Mouse (Mus musculus): ENCODE results near the gene Ccdc33. TPM values are rescaled to one million over a fixed set of nuclear protein-coding genes. Genes with fewer than 3 reads are reported as not detected.

Ccdc33 gene
- total RNA-seq, 2 experiments from 2014 or later: not detected

DNA sequence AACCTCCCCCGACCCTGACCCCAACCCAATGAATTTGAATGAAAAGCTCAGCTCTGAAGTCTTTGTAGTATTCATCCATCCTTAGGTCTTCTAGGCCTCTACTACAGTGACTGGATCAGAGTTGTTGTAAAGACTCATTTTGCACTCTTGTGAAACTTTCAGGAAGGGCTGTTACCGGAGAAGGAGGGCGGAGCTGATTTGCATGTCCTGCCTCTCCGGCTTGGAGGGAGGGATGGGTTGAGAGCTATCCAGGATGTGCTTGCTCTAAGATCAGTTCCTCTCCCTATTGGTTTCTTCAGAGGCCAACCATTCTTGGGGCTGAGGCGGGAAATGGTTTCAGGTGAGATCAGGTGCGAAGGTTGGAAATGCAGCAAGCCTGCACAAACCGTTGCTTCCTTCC is 107.6 kb downstream of the Ccdc33 start:
- no peak for DNase-seq

- DNase-seq: no peak
These were observed 109.0 kb downstream of the Ccdc33 start for GRCm38 (mm10) chr9:58009588-58009987.

DNA sequence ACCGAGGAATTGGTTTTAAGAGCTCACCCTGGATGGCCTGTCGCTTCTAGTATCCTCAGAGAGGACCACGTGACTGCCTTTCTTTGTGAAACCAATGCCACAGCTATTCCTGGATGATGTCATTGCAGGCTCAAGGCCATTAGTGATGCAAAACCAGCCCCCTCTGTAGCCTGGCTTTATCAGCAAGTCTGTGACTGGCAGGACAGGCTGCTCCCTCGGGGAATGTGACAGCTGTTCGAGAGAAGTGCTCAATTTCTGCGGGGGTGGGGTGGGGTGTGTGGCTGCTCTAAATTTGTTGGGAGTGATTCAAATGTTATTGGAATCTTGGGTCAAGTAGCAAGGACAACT is 109.6 kb downstream of the Ccdc33 start:
- DNase-seq: peak; percentile 76

DNA sequence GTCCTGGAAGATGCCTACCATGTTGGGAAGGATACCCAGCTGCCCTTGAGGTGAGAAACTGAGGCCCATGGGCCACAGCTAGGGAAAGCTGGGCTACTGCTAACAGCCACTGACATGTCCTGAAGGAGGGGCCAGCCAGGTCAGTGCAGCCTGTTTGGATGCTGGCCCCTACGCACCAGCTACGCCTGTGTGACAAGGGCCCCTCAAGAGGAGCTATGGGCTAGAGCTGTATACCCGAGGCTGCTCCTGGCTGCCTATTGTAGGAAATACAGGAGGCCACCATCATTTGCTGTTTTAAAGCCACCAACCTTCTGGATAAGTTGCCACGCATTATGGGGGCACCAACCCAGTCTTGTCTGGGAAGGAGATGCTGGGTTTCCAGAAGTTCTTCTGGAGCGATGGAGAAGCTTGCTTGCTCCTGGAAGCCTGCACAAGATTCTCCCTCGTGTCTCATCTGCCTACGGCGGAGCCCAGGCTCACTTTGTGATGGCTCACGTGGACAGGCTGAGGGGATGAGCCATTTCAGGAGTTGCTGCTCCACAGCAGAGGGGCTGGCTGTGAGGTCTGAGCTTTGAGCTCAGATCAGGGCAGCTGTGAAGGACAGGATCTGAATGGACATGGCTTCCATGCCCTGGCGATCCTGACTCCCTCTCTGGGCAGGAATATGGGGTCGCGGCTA is 110.1 kb downstream of the Ccdc33 start:
- no peak for DNase-seq

GRCm38 (mm10) chr9:58005753-58006461 is 112.7 kb downstream of the Ccdc33 start, which contains the start of gene Cyp11a1:
Gene Cyp11a1, plus strand, starts transcription at chr9:58006411.
- no peak for DNase-seq

DNA sequence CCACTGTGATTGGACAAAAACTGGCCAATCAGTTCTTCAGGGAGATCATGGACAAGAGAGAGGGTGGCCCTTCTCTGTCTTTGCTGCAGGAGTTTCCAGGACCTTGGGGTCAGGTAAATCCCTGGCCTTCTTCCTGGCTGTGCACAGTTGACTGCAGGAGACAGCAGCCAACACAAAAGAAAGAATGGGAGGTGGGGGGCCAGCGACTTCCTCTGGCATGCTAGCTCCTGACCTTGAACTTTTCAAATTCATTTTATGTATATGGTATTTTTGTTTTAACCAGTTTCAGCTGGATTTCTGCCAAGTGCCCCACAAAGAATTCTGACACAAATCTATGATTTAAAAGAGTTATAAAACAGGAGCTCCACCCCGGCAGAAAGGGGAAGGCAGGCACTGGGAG is 115.4 kb downstream of the Ccdc33 start:
- DNase-seq: no peak

DNA sequence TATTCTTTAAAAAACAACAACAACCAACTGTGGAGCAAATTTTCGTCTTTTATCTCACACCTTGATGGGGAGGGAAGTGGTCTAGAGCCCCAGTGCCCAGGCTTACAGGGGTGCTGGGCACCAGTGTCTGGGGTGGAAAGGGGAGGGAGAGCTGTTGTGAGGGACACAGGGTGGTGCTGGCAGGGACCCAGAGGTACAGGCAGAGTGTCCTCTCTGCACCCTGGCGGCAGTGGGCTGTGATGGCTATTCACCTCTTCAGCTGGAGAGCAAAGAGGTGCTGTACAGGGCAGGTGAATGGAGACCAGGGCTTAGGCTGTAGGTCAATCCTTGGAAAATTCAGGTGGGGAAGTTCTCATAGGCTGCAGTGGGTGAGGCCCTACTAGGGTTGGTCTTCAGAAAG is 118.9 kb downstream of the Ccdc33 start:
- no peak for DNase-seq

GRCm38 (mm10) chr9:57998685-57999084 is 119.9 kb downstream of the Ccdc33 start:
- no peak for DNase-seq

GRCm38 (mm10) chr9:57998032-57998659 is 120.5 kb downstream of the Ccdc33 start:
- DNase-seq: no peak

DNA sequence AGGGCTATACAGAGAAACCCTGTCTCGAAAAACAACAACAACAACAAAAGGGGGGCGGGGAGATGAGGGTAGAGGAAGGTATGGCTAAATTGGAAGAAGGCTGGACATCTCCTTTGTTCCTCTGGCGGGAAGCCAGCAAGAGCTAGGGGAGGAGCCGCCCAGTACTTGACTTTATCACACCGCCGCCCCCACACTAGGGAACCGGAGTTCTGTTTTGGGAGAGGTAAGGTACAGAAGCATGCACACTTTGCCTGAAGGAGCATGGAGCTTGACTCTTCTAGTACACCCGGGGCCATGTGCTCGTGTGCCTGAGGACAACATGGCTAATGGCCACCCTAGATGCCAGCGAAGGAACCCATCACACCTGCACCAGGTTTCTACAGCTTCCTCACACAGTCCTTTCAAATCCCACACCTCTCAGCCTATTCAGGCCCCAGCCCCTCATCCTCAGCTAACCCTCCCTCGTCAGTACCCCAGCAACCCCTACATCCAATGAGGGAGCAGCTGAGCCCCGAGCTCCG is 121.1 kb downstream of the Ccdc33 start:
- DNase-seq: peak; percentile 33

GRCm38 (mm10) chr9:57995282-57995681 is 123.3 kb downstream of the Ccdc33 start:
- DNase-seq: no peak

DNA sequence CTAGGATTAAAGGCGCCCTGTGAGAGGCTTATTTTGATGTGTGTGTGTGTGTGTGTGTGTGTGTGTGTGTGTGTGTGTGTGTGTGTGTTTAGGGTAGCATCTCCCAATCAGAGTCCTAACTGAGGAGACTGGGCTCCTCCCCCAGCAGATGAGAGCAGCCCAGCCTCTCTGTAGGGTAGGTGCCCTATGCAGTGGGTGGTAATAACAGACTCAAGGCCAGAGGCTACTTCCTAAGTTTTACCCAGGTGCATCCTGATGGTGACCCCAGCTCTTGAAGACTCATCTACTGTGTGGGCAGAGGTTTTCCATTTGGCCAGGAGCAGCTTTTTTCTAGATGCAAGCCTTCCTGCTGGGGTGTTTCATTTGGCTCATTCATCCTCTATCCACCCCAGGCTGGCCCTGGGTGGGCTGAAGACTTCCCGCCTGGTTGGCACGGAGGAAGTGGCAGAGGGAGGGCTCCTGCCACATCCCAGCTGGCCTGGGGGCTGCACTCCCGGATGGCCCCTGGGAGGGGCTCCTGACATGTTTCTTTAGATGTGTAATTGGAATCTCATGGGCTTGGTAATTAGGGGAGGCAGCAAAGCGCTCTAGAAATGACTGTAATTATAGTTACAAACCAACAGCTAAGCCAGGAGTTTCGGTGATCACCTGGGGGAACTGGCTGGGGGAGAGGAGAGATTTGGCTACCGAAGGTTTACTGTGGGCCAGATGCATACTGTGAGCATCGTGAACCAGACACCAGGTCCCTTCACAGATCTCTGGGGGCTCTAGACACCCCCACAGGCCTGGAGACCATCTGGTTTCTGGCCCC is 125.6 kb downstream of the Ccdc33 start:
- DNase-seq: no peak

GRCm38 (mm10) chr9:57992060-57992459 is 126.6 kb downstream of the Ccdc33 start:
- DNase-seq: no peak

DNA sequence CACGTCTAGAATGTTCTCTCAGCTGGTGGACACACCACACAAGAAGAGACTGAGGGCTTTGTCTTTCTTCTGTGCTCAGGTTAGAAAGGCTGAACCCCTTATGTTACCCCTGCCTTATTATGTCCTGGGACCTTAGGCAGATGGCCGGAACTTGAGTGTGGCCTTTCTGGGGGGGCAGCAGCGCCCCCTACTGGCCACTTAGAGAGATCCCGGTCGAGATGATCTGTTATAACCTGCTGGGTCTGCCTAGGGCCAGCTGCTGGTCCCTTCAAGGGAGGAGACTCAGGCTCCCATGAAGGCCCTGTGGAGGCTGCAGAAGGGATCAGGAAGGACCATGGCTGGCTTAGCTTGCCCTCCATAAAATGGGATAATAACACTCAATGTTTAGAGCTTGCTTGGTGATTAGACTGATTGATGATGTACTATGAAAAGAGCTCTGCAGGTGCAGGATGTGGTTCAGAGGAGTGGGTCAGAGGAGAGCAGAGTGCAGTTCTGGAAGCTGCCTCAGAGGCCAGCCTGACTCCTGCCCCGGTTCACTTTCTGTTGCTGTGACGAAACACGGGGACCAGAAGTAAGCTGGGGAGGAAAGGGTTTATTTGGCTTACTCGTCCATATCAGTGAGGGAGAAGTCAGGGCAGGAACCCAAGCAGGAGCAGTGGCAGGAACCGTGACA is 128.0 kb downstream of the Ccdc33 start:
- DNase-seq: no peak

DNA sequence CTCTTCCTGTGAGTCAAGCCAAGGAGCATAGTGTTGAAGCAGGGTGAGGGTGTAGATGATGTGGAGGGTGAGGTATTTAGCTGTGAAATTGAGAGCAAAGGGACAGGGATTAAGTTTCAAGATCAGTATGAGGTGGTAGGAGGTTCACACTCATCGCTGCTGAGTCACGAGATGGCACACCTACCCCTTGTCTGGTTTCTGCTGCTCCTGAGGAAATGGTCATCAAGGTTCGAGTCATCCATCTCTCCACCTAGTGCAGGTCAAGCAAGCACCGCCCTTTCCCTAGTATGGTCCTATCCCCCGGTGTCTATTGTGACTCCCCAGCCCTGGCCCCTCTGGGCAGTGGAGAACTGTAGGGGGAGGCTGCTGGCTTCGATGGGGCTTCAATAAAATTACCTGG is 129.3 kb downstream of the Ccdc33 start:
- no peak for DNase-seq

GRCm38 (mm10) chr9:57988098-57988497 is 130.5 kb downstream of the Ccdc33 start:
- DNase-seq: no peak

GRCm38 (mm10) chr9:57986293-57986692 is 132.3 kb downstream of the Ccdc33 start:
- no peak for DNase-seq

DNA sequence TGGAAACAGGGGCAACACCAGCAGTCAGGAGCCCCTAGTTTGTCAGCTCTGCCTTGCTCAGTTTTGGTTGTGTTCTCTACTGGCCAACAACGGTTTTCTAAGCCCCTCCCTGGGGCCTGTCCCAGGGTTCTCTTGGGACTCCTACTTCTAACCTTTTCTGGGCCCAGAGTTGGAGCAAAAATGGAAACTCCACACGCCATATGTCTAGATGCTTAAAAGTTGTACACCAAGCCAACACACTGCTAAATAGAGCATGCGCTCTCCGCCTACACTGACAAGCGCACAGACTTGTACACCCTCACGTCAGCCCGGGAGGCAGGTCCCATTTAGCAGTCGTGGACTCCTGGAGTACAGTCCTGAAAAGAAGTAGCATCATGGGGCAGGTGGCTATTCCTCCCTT is 133.3 kb downstream of the Ccdc33 start:
- DNase-seq: no peak

- no peak for DNase-seq
These were observed 138.1 kb downstream of the Ccdc33 start for GRCm38 (mm10) chr9:57980570-57980969.

- no peak for DNase-seq
These were observed 139.8 kb downstream of the Ccdc33 start for GRCm38 (mm10) chr9:57978858-57979257.
